Mouse (Mus musculus) myocyte (in vitro differentiated cells): ENCODE results near the gene Tmem236.

Source experiments
- MAX ChIP-seq: IDR thresholded peaks from one replicate; pipeline ENCODE4 v1.6.1; 2011; ENCODE audit warnings: low read depth, mild to moderate bottlenecking, control low read depth
- MYOG ChIP-seq, 3 experiments: IDR thresholded peaks; one replicate each; pipeline ENCODE4 v1.6.1; 2011; ENCODE audit warnings: control low read depth in 2 of 3, low read depth in 2 of 3, mild to moderate bottlenecking in 2 of 3; ENCODE audit not compliant: insufficient read length in 2 of 3, control insufficient read depth in 1 of 3, insufficient read depth in 1 of 3
- POLR2A ChIP-seq: IDR thresholded peaks from one replicate; pipeline ENCODE4 v1.6.1; 2011; ENCODE audit warnings: low read depth, mild to moderate bottlenecking, control low read depth, moderate library complexity; ENCODE audit not compliant: insufficient read length
- POLR2AphosphoS2 ChIP-seq: IDR thresholded peaks from one replicate; pipeline ENCODE4 v1.6.1; 2011; ENCODE audit warnings: low read depth, control low read depth; ENCODE audit not compliant: insufficient read length
- SRF ChIP-seq: IDR thresholded peaks from one replicate; pipeline ENCODE4 v1.6.1; 2011; ENCODE audit warnings: low read depth; ENCODE audit not compliant: control insufficient read depth, insufficient read length
- TCF12 ChIP-seq: IDR thresholded peaks from one replicate; pipeline ENCODE4 v1.6.1; 2011; ENCODE audit warnings: mild to moderate bottlenecking, control low read depth; ENCODE audit not compliant: poor library complexity, insufficient read depth, severe bottlenecking
- TCF3 ChIP-seq: IDR thresholded peaks from one replicate; pipeline ENCODE4 v1.6.1; 2011; ENCODE audit warnings: low read depth, control low read depth; ENCODE audit not compliant: insufficient read length

- TF ChIP-seq POLR2A, result no peak
- no peak for TF ChIP-seq TCF3
- no peak for TF ChIP-seq MAX
- no peak for TF ChIP-seq MYOG (IDR thresholded peaks at IDR 0.05; ENCODE audit: control insufficient read depth in 1 of 3, insufficient read depth in 1 of 3, insufficient read length in 2 of 3, low read depth in 2 of 3)
- no peak for TF ChIP-seq POLR2AphosphoS2
- TF ChIP-seq SRF, result no peak
- TF ChIP-seq TCF12, result no peak
Observed at GRCm38 (mm10) chr2:14210731-14211130, 36.4 kb downstream of the Tmem236 start.
